In genomic region chr4:150291900-150292299, GRCm38 (mm10) we compare ENCODE assay signal across 15 mouse cellular contexts. TPM values are rescaled to one million over a fixed set of nuclear protein-coding genes. Genes with fewer than 3 reads are reported as not detected.
DNase-seq lines count a peak whose midpoint lies in the region; ATAC-seq and TF ChIP-seq lines count a peak whose summit lies in the region.
"Had no signal": no experiment of that assay in that cellular context is flagged by ENCODE, and none has a peak within 500 bp of the region (broad histone marks: within the 10 kb centered on the region; RNA-seq: fewer than 3 reads in every experiment).

No protein-coding gene starts in this region.

- intact Hi-C loops in left cerebral cortex, adult 2 months (cut with DNase I) = no loop called here
- intact Hi-C loops in left cerebral cortex, postnatal 14 days (cut with DNase I) = no loop called here

- TF ChIP-seq EP300 in CH12.LX (IDR thresholded peaks at IDR 0.05; ENCODE audit: low read length) = no peak

- DNase-seq in forebrain, postnatal 0 days = no peak
- DNase-seq in forebrain, embryonic 10.5 days (ENCODE audit: extremely low spot score, low spot score) = no peak
- DNase-seq in left cerebral cortex, adult 2 months (ENCODE audit: extremely low spot score in 1 of 2, low spot score in 2 of 2) = no peak
- no peak for DNase-seq in left cerebral cortex, postnatal 14 days (ENCODE audit: low spot score in 2 of 2)
- DNase-seq in CH12.LX (ENCODE audit: extremely low read depth) = no peak
- no peak for DNase-seq in retina, postnatal 1 day
- no peak for DNase-seq in forebrain, embryonic 11.5 days (ENCODE audit: low spot score)
- DNase-seq: cerebellum, adult 8-10 months; embryo, embryonic 11 days; gastrocnemius, postnatal 14 days; kidney, adult 9 months had no signal

- in situ Hi-C loops in CH12.LX (cut with MboI; ENCODE audit: low pct_ligation_motif_present, low pct_unique_long_range_greater_than_20kb, low sequenced_read_pairs) = no loop called here

- H3K4me1 ChIP-seq in forebrain, postnatal 0 days (ENCODE audit: insufficient read depth) = 0 out of 2 replicates have a peak, but pooled peaks cover 4% of the 10 kb centered on the region
- peaks cover 13% of the 10 kb centered on the region; the same call in 1 of the 2 replicates for H3K4me1 ChIP-seq in forebrain, embryonic 10.5 days
- peaks cover 5 to 43% of the 10 kb centered on the region in 2 experiments for H3K4me1 ChIP-seq in CH12.LX (ENCODE audit: control insufficient read depth in 1 of 2, insufficient read depth in 2 of 2)
- H3K4me1 ChIP-seq in cortical plate, adult 2 months (ENCODE audit: control insufficient read depth, insufficient read depth, low read length) = no peaks in the 10 kb centered on the region; the same call in 1 of the 2 replicates
- H3K4me1 ChIP-seq in forebrain, embryonic 11.5 days (replicated peaks; ENCODE audit: control insufficient read depth, insufficient read depth, low read length) = no peaks in the 10 kb centered on the region

- H3K79me2 ChIP-seq in CH12.LX (replicated peaks; ENCODE audit: control insufficient read depth, extremely low read depth, insufficient read depth, poor library complexity, severe bottlenecking) = peaks cover 13% of the 10 kb centered on the region

- H3K27ac ChIP-seq in forebrain, postnatal 0 days (ENCODE audit: low read depth, low read length) = no peak overlapping the region
- no peak overlapping the region for H3K27ac ChIP-seq in forebrain, embryonic 10.5 days
- H3K27ac ChIP-seq in left cerebral cortex, adult 2 months = no peak overlapping the region
- no peak overlapping the region for H3K27ac ChIP-seq in CH12.LX (ENCODE audit: insufficient read depth, low read depth)
- H3K27ac ChIP-seq in cortical plate, adult 2 months (ENCODE audit: insufficient read depth, low read length) = no peak overlapping the region
- no peak overlapping the region for H3K27ac ChIP-seq in forebrain, embryonic 11.5 days (ENCODE audit: low read depth, low read length)
- H3K27ac ChIP-seq: heart, embryonic 15.5 days; hindbrain, embryonic 13.5 days; liver, embryonic 15.5 days had no signal

- no peak for TF ChIP-seq POLR2A in CH12.LX (IDR thresholded peaks at IDR 0.05; ENCODE audit: low read depth, low read length)
- TF ChIP-seq POLR2A in cortical plate, adult 2 months (IDR thresholded peaks at IDR 0.05; ENCODE audit: extremely low read depth, insufficient read depth, low read length) = no peak

- WGBS in forebrain, postnatal 0 days = 93% methylated on average over 3 of the region's 3 CpGs
- WGBS in forebrain, embryonic 10.5 days = 95% methylated on average over 3 of the region's 3 CpGs
- WGBS in forebrain, embryonic 11.5 days = 95% methylated on average over 3 of the region's 3 CpGs

- H3K36me3 ChIP-seq in forebrain, postnatal 0 days (ENCODE audit: insufficient read depth) = no peaks in the 10 kb centered on the region
- peaks cover 56% of the 10 kb centered on the region for H3K36me3 ChIP-seq in forebrain, embryonic 10.5 days (replicated peaks)
- peaks cover 0 to 25% of the 10 kb centered on the region in 2 experiments for H3K36me3 ChIP-seq in CH12.LX (replicated peaks in 1 of 2; ENCODE audit: control insufficient read depth in 1 of 2, insufficient read depth in 1 of 2, low read length in 1 of 2)
- H3K36me3 ChIP-seq in forebrain, embryonic 11.5 days (ENCODE audit: control insufficient read depth, insufficient read depth, low read length) = no peaks in the 10 kb centered on the region; the same call in 1 of the 2 replicates
- H3K36me3 ChIP-seq: liver, embryonic 15.5 days had no signal

- H3K4me2 ChIP-seq in forebrain, postnatal 0 days (ENCODE audit: low read depth) = no peak overlapping the region
- H3K4me2 ChIP-seq in CH12.LX (ENCODE audit: insufficient read depth, low read depth, poor library complexity, severe bottlenecking) = no peak overlapping the region
- no peak overlapping the region for H3K4me2 ChIP-seq in forebrain, embryonic 11.5 days (ENCODE audit: low read depth, low read length, severe bottlenecking)
- H3K4me2 ChIP-seq: heart, embryonic 15.5 days; hindbrain, embryonic 13.5 days; liver, embryonic 15.5 days had no signal

- H3K9me3 ChIP-seq in forebrain, postnatal 0 days (ENCODE audit: low read length) = no peaks in the 10 kb centered on the region
- H3K9me3 ChIP-seq in forebrain, embryonic 10.5 days = peaks cover 18% of the 10 kb centered on the region
- H3K9me3 ChIP-seq in CH12.LX (replicated peaks; ENCODE audit: low read length) = peaks cover 4% of the 10 kb centered on the region
- H3K9me3 ChIP-seq in forebrain, embryonic 11.5 days (ENCODE audit: control insufficient read depth, low read length) = no peaks in the 10 kb centered on the region; the same call in 1 of the 2 replicates
- H3K9me3 ChIP-seq: heart, embryonic 15.5 days; hindbrain, embryonic 13.5 days; liver, embryonic 15.5 days had no signal

- H3K27me3 ChIP-seq in forebrain, postnatal 0 days (ENCODE audit: insufficient read depth, low read length) = no peaks in the 10 kb centered on the region
- H3K27me3 ChIP-seq in forebrain, embryonic 10.5 days (ENCODE audit: poor library complexity, severe bottlenecking) = no peaks in the 10 kb centered on the region
- no peaks in the 10 kb centered on the region for H3K27me3 ChIP-seq in CH12.LX (replicated peaks)
- H3K27me3 ChIP-seq in forebrain, embryonic 11.5 days (ENCODE audit: control insufficient read depth, insufficient read depth, low read length) = no peaks in the 10 kb centered on the region
- H3K27me3 ChIP-seq: heart, embryonic 15.5 days; hindbrain, embryonic 13.5 days; liver, embryonic 15.5 days had no signal

- TF ChIP-seq CTCF in forebrain, postnatal 0 days (IDR thresholded peaks at IDR 0.05; ENCODE audit: low read depth) = peak; percentile 40
- peak; percentile 23 for TF ChIP-seq CTCF in left cerebral cortex, adult 2 months (IDR thresholded peaks at IDR 0.05)
- peak in 1 of 2 experiments; percentile 39; a peak in 2 of 4 replicates for TF ChIP-seq CTCF in CH12.LX (conservative IDR thresholded peaks at IDR 0.05 in 1 of 2, IDR thresholded peaks at IDR 0.05 in 1 of 2; ENCODE audit: low read depth in 2 of 2, low read length in 2 of 2)
- TF ChIP-seq CTCF in cortical plate, adult 2 months (IDR thresholded peaks at IDR 0.05; ENCODE audit: extremely low read depth, insufficient read depth, low read length) = 0 out of 2 replicates have a peak, but pooled peaks have one; percentile 5

- H3K9ac ChIP-seq in forebrain, postnatal 0 days = no peak overlapping the region
- H3K9ac ChIP-seq in CH12.LX (ENCODE audit: insufficient read depth, low read depth) = no peak overlapping the region
- no peak overlapping the region for H3K9ac ChIP-seq in forebrain, embryonic 11.5 days (ENCODE audit: low read length)
- H3K9ac ChIP-seq: heart, embryonic 15.5 days; hindbrain, embryonic 13.5 days; liver, embryonic 15.5 days had no signal

- peak; percentile 6 for TF ChIP-seq RAD21 in CH12.LX (IDR thresholded peaks at IDR 0.05; ENCODE audit: low read depth, low read length)

- dilution Hi-C loops in CH12.LX (cut with MboI; ENCODE audit: extremely low pct_ligation_motif_present, extremely low pct_unique_long_range_greater_than_20kb, low sequenced_read_pairs) = no loop called here

- no peak overlapping the region for H3K4me3 ChIP-seq in forebrain, postnatal 0 days (ENCODE audit: low read depth, low read length)
- H3K4me3 ChIP-seq in forebrain, embryonic 10.5 days = no peak overlapping the region
- no peak overlapping the region for H3K4me3 ChIP-seq in left cerebral cortex, adult 2 months
- H3K4me3 ChIP-seq in CH12.LX (replicated peaks in 1 of 3; ENCODE audit: low read depth in 2 of 3, low read length in 2 of 3, poor library complexity in 1 of 3) = no peak overlapping the region
- H3K4me3 ChIP-seq in cortical plate, adult 2 months (ENCODE audit: insufficient read depth, low read length) = no peak overlapping the region
- no peak overlapping the region for H3K4me3 ChIP-seq in forebrain, embryonic 11.5 days (ENCODE audit: low read depth, low read length)
- H3K4me3 ChIP-seq: heart, embryonic 15.5 days; hindbrain, embryonic 13.5 days; liver, embryonic 15.5 days had no signal

- ATAC-seq in forebrain, postnatal 0 days = no peak
- no peak for ATAC-seq in forebrain, embryonic 11.5 days (replicated peaks; ENCODE audit: low FRiP score)

TF ChIP-seq in CH12.LX, 34 proteins besides CTCF, POLR2A, EP300 and RAD21:
- TF ChIP-seq SIN3A (IDR thresholded peaks at IDR 0.05; ENCODE audit: low read length) (no peak), BHLHE40 (IDR thresholded peaks at IDR 0.05; ENCODE audit: low read depth, low read length) (no peak), SMC3 (IDR thresholded peaks at IDR 0.05; ENCODE audit: low read depth, low read length) (0 out of 2 replicates have a peak, but pooled peaks have one; percentile 26), ZNF384 (IDR thresholded peaks at IDR 0.05; ENCODE audit: low read depth, low read length) (no peak), MXI1 (IDR thresholded peaks at IDR 0.05; ENCODE audit: low read depth, low read length) (no peak)

RNA-seq across cellular contexts. Expression of gene Rere, which starts 10.5 kb away (rescaled TPM):
- total RNA-seq in forebrain, postnatal 0 days (2014; rRNA removed) = 30.5 and 31.3 TPM in 2 replicates
- polyA plus RNA-seq in forebrain, postnatal 0 days (2015; fragmentation: Nextera tagmentation; extraction: Ambion mirVana) = 14.8 and 18.9 TPM in 2 replicates
- 26.8 and 31.1 TPM in 2 replicates for polyA plus RNA-seq in forebrain, embryonic 10.5 days (2016; fragmentation: Nextera tagmentation; extraction: Ambion mirVana)
- total RNA-seq in left cerebral cortex, adult 2 months (2021) = 100 to 1,000 TPM; 113 to 125 TPM
- 100 to 1,000 TPM in 1 of 2 experiments, 10 to 100 TPM in 1; 95.6 to 100 TPM for total RNA-seq in left cerebral cortex, postnatal 14 days (2021)
- total RNA-seq in CH12.LX (2012; rRNA removed) (8.2 and 8.7 TPM in 2 replicates), CH12.LX (2014; rRNA removed) (3.1 and 3.4 TPM in 2 replicates)
- polyA plus RNA-seq in CH12.LX (2012; ENCODE audit: insufficient read length, low read depth) = 28.2 and 36.5 TPM in 2 replicates
- 44.2 and 50.5 TPM in 2 replicates for polyA plus RNA-seq in cortical plate, adult 2 months (2012; rRNA removed)
- polyA plus RNA-seq in forebrain, embryonic 11.5 days (2014; fragmentation: Nextera tagmentation; extraction: Ambion mirVana) = 51.6 and 56.2 TPM in 2 replicates

RNA-seq across cellular contexts. Expression of gene Eno1, which starts 55.4 kb away (rescaled TPM):
- 283 and 328 TPM in 2 replicates for total RNA-seq in forebrain, postnatal 0 days (2014; rRNA removed)
- 856 and 963 TPM in 2 replicates for polyA plus RNA-seq in forebrain, postnatal 0 days (2015; fragmentation: Nextera tagmentation; extraction: Ambion mirVana)
- polyA plus RNA-seq in forebrain, embryonic 10.5 days (2016; fragmentation: Nextera tagmentation; extraction: Ambion mirVana) = 3,430 and 3,707 TPM in 2 replicates
- total RNA-seq in left cerebral cortex, adult 2 months (2021) = 100 to 1,000 TPM; 410 TPM
- total RNA-seq in left cerebral cortex, postnatal 14 days (2021) = 100 to 1,000 TPM; 378 to 386 TPM
- total RNA-seq in CH12.LX (2012; rRNA removed) = 1,210 and 1,985 TPM in 2 replicates
- total RNA-seq in CH12.LX (2014; rRNA removed) = 903 and 1,109 TPM in 2 replicates
- polyA plus RNA-seq in CH12.LX (2012; ENCODE audit: insufficient read length, low read depth) = 1,272 and 1,619 TPM in 2 replicates
- polyA plus RNA-seq in cortical plate, adult 2 months (2012; rRNA removed) = 902 and 906 TPM in 2 replicates
- 1,858 and 1,977 TPM in 2 replicates for polyA plus RNA-seq in forebrain, embryonic 11.5 days (2014; fragmentation: Nextera tagmentation; extraction: Ambion mirVana)
